Mouse (Mus musculus) cerebellum, postnatal 10 days (tissue): ENCODE data around the gene Tm9sf4.
A peak's percentile ranks its signal among the peaks of the same experiment; 100 is the strongest.

Source experiments
- DNase-seq, 2 experiments: peaks; one replicate each; pipeline ENCODE4 v3.0.0; 2021; ENCODE audit warnings: mixed read lengths in 2 of 2

The Tm9sf4 gene

GRCm38 (mm10) chr2:153217826-153218340 is 56.8 kb downstream of the Tm9sf4 start:
- peak; percentile 40 to 49 for DNase-seq

- DNase-seq: no peak
These were observed 57.4 kb downstream of the Tm9sf4 start for GRCm38 (mm10) chr2:153218516-153218915.

GRCm38 (mm10) chr2:153221620-153222019 is 60.5 kb downstream of the Tm9sf4 start:
- no peak for DNase-seq

GRCm38 (mm10) chr2:153222130-153222529 is 61.0 kb downstream of the Tm9sf4 start:
- DNase-seq: no peak

GRCm38 (mm10) chr2:153222566-153222965 is 61.5 kb downstream of the Tm9sf4 start:
- DNase-seq: no peak

- peak; percentile 78 to 79 for DNase-seq
These were observed 64.0 kb downstream of the Tm9sf4 start, which contains the start of gene Tspyl3 for GRCm38 (mm10) chr2:153224946-153225594. Tspyl3 (minus strand) TSS chr2:153225441.

GRCm38 (mm10) chr2:153225595-153225953 is 64.5 kb downstream of the Tm9sf4 start:
- no peak for DNase-seq

- DNase-seq: no peak
These were observed 66.9 kb downstream of the Tm9sf4 start for GRCm38 (mm10) chr2:153227959-153228358.

GRCm38 (mm10) chr2:153228523-153228922 is 67.4 kb downstream of the Tm9sf4 start:
- DNase-seq: no peak

GRCm38 (mm10) chr2:153237193-153237592 is 76.1 kb downstream of the Tm9sf4 start:
- no peak for DNase-seq

- no peak for DNase-seq
These were observed 76.8 kb downstream of the Tm9sf4 start for GRCm38 (mm10) chr2:153237891-153238290.

- DNase-seq: no peak
These were observed 77.3 kb downstream of the Tm9sf4 start for GRCm38 (mm10) chr2:153238406-153238805.

- no peak for DNase-seq
These were observed 78.1 kb downstream of the Tm9sf4 start for GRCm38 (mm10) chr2:153239021-153239859.

- peak in 1 of 2 experiments; percentile 16 for DNase-seq
These were observed 78.9 kb downstream of the Tm9sf4 start for GRCm38 (mm10) chr2:153239860-153240480.

- DNase-seq: peak; percentile 37 to 42
These were observed 79.7 kb downstream of the Tm9sf4 start for GRCm38 (mm10) chr2:153240701-153241235.

- DNase-seq: peak; percentile 90 to 95
These were observed 80.3 kb downstream of the Tm9sf4 start, which contains the start of the genes Plagl2 and Pofut1 for GRCm38 (mm10) chr2:153241250-153242014. Plagl2 (minus strand) TSS chr2:153241426. Pofut1 (plus strand) TSS chr2:153241533.

GRCm38 (mm10) chr2:153242156-153242555 is 81.1 kb downstream of the Tm9sf4 start:
- DNase-seq: no peak

- no peak for DNase-seq
These were observed 88.6 kb downstream of the Tm9sf4 start for GRCm38 (mm10) chr2:153249751-153250150.

GRCm38 (mm10) chr2:153256604-153257003 is 95.5 kb downstream of the Tm9sf4 start:
- DNase-seq: no peak

GRCm38 (mm10) chr2:153259030-153259863 is 98.1 kb downstream of the Tm9sf4 start:
- no peak for DNase-seq
